In genomic region chr15:89622959-89623625, GRCm38 (mm10) we compare ENCODE assay signal across 15 mouse cellular contexts. TPM values are rescaled to one million over a fixed set of nuclear protein-coding genes. Genes with fewer than 3 reads are reported as not detected.
A peak's percentile ranks its signal among the peaks of the same experiment; 100 is the strongest.
DNase-seq lines count a peak whose midpoint lies in the region; ATAC-seq and TF ChIP-seq lines count a peak whose summit lies in the region.
"Had no signal": no experiment of that assay in that cellular context is flagged by ENCODE, and none has a peak within 500 bp of the region (broad histone marks: within the 10 kb centered on the region; RNA-seq: fewer than 3 reads in every experiment).

No protein-coding gene starts in this region.

- H3K4me2 ChIP-seq in hindbrain, postnatal 0 days (ENCODE audit: low read depth, low read length), result no peak overlapping the region
- H3K4me2 ChIP-seq in hindbrain, embryonic 14.5 days (replicated peaks), result no peak overlapping the region
- no peak overlapping the region for H3K4me2 ChIP-seq in midbrain, embryonic 11.5 days
- no peak overlapping the region for H3K4me2 ChIP-seq in midbrain, embryonic 14.5 days (ENCODE audit: low read length)
- no peak overlapping the region for H3K4me2 ChIP-seq in forebrain, embryonic 15.5 days (replicated peaks)
- H3K4me2 ChIP-seq in neural tube, embryonic 13.5 days, result no peak overlapping the region
- H3K4me2 ChIP-seq: embryonic facial prominence, embryonic 15.5 days; heart, embryonic 15.5 days; lung, embryonic 15.5 days had no signal

- H3K36me3 ChIP-seq in hindbrain, postnatal 0 days (ENCODE audit: insufficient read depth, low read length), result no peaks in the 10 kb centered on the region
- H3K36me3 ChIP-seq in hindbrain, embryonic 14.5 days (replicated peaks; ENCODE audit: control insufficient read depth, insufficient read depth), result no peaks in the 10 kb centered on the region
- H3K36me3 ChIP-seq in midbrain, embryonic 11.5 days (ENCODE audit: control insufficient read depth, insufficient read depth, low read length), result no peaks in the 10 kb centered on the region
- H3K36me3 ChIP-seq in midbrain, embryonic 14.5 days (ENCODE audit: control insufficient read depth, insufficient read depth, low read length), result no peaks in the 10 kb centered on the region
- H3K36me3 ChIP-seq in forebrain, embryonic 15.5 days, result no peaks in the 10 kb centered on the region
- no peaks in the 10 kb centered on the region for H3K36me3 ChIP-seq in neural tube, embryonic 13.5 days
- H3K36me3 ChIP-seq: embryonic facial prominence, embryonic 15.5 days; heart, embryonic 15.5 days; lung, embryonic 15.5 days had no signal

- H3K9ac ChIP-seq in hindbrain, postnatal 0 days (replicated peaks; ENCODE audit: low read length), result no peak overlapping the region
- no peak overlapping the region for H3K9ac ChIP-seq in hindbrain, embryonic 14.5 days
- no peak overlapping the region for H3K9ac ChIP-seq in midbrain, embryonic 11.5 days (ENCODE audit: low read length)
- no peak overlapping the region for H3K9ac ChIP-seq in midbrain, embryonic 14.5 days (replicated peaks; ENCODE audit: low read length)
- H3K9ac ChIP-seq in forebrain, embryonic 15.5 days (replicated peaks), result no peak overlapping the region
- no peak overlapping the region for H3K9ac ChIP-seq in neural tube, embryonic 13.5 days
- H3K9ac ChIP-seq: embryonic facial prominence, embryonic 15.5 days; heart, embryonic 15.5 days; lung, embryonic 15.5 days had no signal

- H3K4me1 ChIP-seq in hindbrain, postnatal 0 days (ENCODE audit: insufficient read depth, low read length), result no peaks in the 10 kb centered on the region
- no peaks in the 10 kb centered on the region for H3K4me1 ChIP-seq in hindbrain, embryonic 14.5 days (replicated peaks; ENCODE audit: control insufficient read depth, insufficient read depth, low read length)
- H3K4me1 ChIP-seq in midbrain, embryonic 11.5 days (ENCODE audit: control insufficient read depth, insufficient read depth, low read length), result no peaks in the 10 kb centered on the region
- H3K4me1 ChIP-seq in midbrain, embryonic 14.5 days (ENCODE audit: control insufficient read depth, insufficient read depth, low read length), result no peaks in the 10 kb centered on the region
- no peaks in the 10 kb centered on the region; the same call in 1 of the 2 replicates for H3K4me1 ChIP-seq in forebrain, embryonic 15.5 days
- no peaks in the 10 kb centered on the region for H3K4me1 ChIP-seq in neural tube, embryonic 13.5 days (replicated peaks)
- H3K4me1 ChIP-seq: embryonic facial prominence, embryonic 15.5 days; heart, embryonic 15.5 days; lung, embryonic 15.5 days had no signal

- H3K9me3 ChIP-seq in hindbrain, postnatal 0 days (ENCODE audit: low read length), result no peaks in the 10 kb centered on the region
- 0 out of 2 replicates have a peak, but pooled peaks cover 3% of the 10 kb centered on the region for H3K9me3 ChIP-seq in hindbrain, embryonic 14.5 days (ENCODE audit: control insufficient read depth, low read length)
- H3K9me3 ChIP-seq in midbrain, embryonic 11.5 days (ENCODE audit: control insufficient read depth, low read length), result no peaks in the 10 kb centered on the region
- no peaks in the 10 kb centered on the region for H3K9me3 ChIP-seq in midbrain, embryonic 14.5 days (ENCODE audit: control insufficient read depth, low read length)
- H3K9me3 ChIP-seq in forebrain, embryonic 15.5 days, result no peaks in the 10 kb centered on the region
- no peaks in the 10 kb centered on the region for H3K9me3 ChIP-seq in neural tube, embryonic 13.5 days
- H3K9me3 ChIP-seq: embryonic facial prominence, embryonic 15.5 days; heart, embryonic 15.5 days; lung, embryonic 15.5 days had no signal

- no peak overlapping the region for H3K27ac ChIP-seq in hindbrain, postnatal 0 days
- H3K27ac ChIP-seq in hindbrain, embryonic 14.5 days, result no peak overlapping the region
- H3K27ac ChIP-seq in midbrain, embryonic 11.5 days (ENCODE audit: low read depth, low read length), result no peak overlapping the region
- no peak overlapping the region for H3K27ac ChIP-seq in midbrain, embryonic 14.5 days (replicated peaks; ENCODE audit: low read depth, low read length)
- H3K27ac ChIP-seq in forebrain, embryonic 15.5 days (replicated peaks), result no peak overlapping the region
- H3K27ac ChIP-seq in neural tube, embryonic 13.5 days (replicated peaks), result no peak overlapping the region
- H3K27ac ChIP-seq: embryonic facial prominence, embryonic 15.5 days; heart, adult 2 months; heart, embryonic 15.5 days; lung, embryonic 15.5 days; stomach, postnatal 0 days had no signal

- DNase-seq in hindbrain, postnatal 0 days (ENCODE audit: low spot score), result no peak
- DNase-seq in hindbrain, embryonic 14.5 days (ENCODE audit: low spot score), result no peak
- no peak for DNase-seq in midbrain, embryonic 11.5 days (ENCODE audit: low spot score, missing footprints)
- DNase-seq in midbrain, embryonic 14.5 days, result no peak
- DNase-seq in yolk sac, embryonic 10.5 days (ENCODE audit: low spot score), result no peak

- WGBS in hindbrain, postnatal 0 days, result 58% methylated on average over 5 of the region's 5 CpGs
- 62% methylated on average over 5 of the region's 5 CpGs for WGBS in hindbrain, embryonic 14.5 days
- 71% methylated on average over 5 of the region's 5 CpGs for WGBS in midbrain, embryonic 11.5 days
- WGBS in midbrain, embryonic 14.5 days, result 72% methylated on average over 5 of the region's 5 CpGs
- WGBS in forebrain, embryonic 15.5 days, result 69% methylated on average over 5 of the region's 5 CpGs
- WGBS in neural tube, embryonic 13.5 days, result 65% methylated on average over 5 of the region's 5 CpGs

- ATAC-seq in hindbrain, postnatal 0 days, result peak; percentile 18; the same call in 1 of the 2 replicates
- no peak for ATAC-seq in hindbrain, embryonic 14.5 days (ENCODE audit: low FRiP score)
- peak; percentile 35; the same call in 1 of the 2 replicates for ATAC-seq in midbrain, embryonic 11.5 days (ENCODE audit: low FRiP score)
- ATAC-seq in midbrain, embryonic 14.5 days (ENCODE audit: low FRiP score, low TSS enrichment), result no peak
- peak; percentile 38; the same call in 1 of the 2 replicates for ATAC-seq in forebrain, embryonic 15.5 days (replicated peaks)
- ATAC-seq in neural tube, embryonic 13.5 days (ENCODE audit: low read depth), result peak; percentile 59; the same call in 1 of the 2 replicates

- no peak for TF ChIP-seq CTCF in hindbrain, postnatal 0 days (IDR thresholded peaks at IDR 0.05; ENCODE audit: low read depth)

- H3K27me3 ChIP-seq in hindbrain, postnatal 0 days (ENCODE audit: insufficient read depth, low read length), result no peaks in the 10 kb centered on the region
- H3K27me3 ChIP-seq in hindbrain, embryonic 14.5 days (ENCODE audit: control insufficient read depth, insufficient read depth, low read length), result no peaks in the 10 kb centered on the region
- no peaks in the 10 kb centered on the region for H3K27me3 ChIP-seq in midbrain, embryonic 11.5 days (ENCODE audit: control insufficient read depth, insufficient read depth, low read length)
- H3K27me3 ChIP-seq in midbrain, embryonic 14.5 days (ENCODE audit: control insufficient read depth, insufficient read depth, low read length), result no peaks in the 10 kb centered on the region
- H3K27me3 ChIP-seq in forebrain, embryonic 15.5 days, result no peaks in the 10 kb centered on the region
- H3K27me3 ChIP-seq in neural tube, embryonic 13.5 days, result no peaks in the 10 kb centered on the region
- H3K27me3 ChIP-seq: embryonic facial prominence, embryonic 15.5 days; heart, embryonic 15.5 days; lung, embryonic 15.5 days had no signal

- no peak overlapping the region for H3K4me3 ChIP-seq in hindbrain, postnatal 0 days (ENCODE audit: low read length)
- no peak overlapping the region for H3K4me3 ChIP-seq in hindbrain, embryonic 14.5 days (replicated peaks; ENCODE audit: low read length)
- no peak overlapping the region for H3K4me3 ChIP-seq in midbrain, embryonic 11.5 days (ENCODE audit: low read depth, low read length)
- H3K4me3 ChIP-seq in midbrain, embryonic 14.5 days (replicated peaks; ENCODE audit: low read depth, low read length), result no peak overlapping the region
- no peak overlapping the region for H3K4me3 ChIP-seq in forebrain, embryonic 15.5 days
- H3K4me3 ChIP-seq in neural tube, embryonic 13.5 days, result no peak overlapping the region
- H3K4me3 ChIP-seq: embryonic facial prominence, embryonic 15.5 days; heart, adult 2 months; heart, embryonic 15.5 days; lung, embryonic 15.5 days had no signal

RNA-seq across cellular contexts. Expression of gene Rabl2, which starts 31.4 kb away (rescaled TPM):
- 42.2 and 62.1 TPM in 2 replicates for total RNA-seq in hindbrain, postnatal 0 days (2014; rRNA removed)
- 59.1 and 66.6 TPM in 2 replicates for polyA plus RNA-seq in hindbrain, postnatal 0 days (2015; fragmentation: Nextera tagmentation; extraction: Ambion mirVana)
- 79.0 and 85.9 TPM in 2 replicates for polyA plus RNA-seq in hindbrain, embryonic 14.5 days (2014; fragmentation: Nextera tagmentation; extraction: Ambion mirVana)
- 84.3 and 87.3 TPM in 2 replicates for polyA plus RNA-seq in midbrain, embryonic 11.5 days (2014; fragmentation: Nextera tagmentation; extraction: Ambion mirVana)
- 82.6 and 88.4 TPM in 2 replicates for polyA plus RNA-seq in midbrain, embryonic 14.5 days (2014; fragmentation: Nextera tagmentation; extraction: Ambion mirVana)
- 55.7 and 55.9 TPM in 2 replicates for polyA plus RNA-seq in forebrain, embryonic 15.5 days (2015; fragmentation: Nextera tagmentation; extraction: Ambion mirVana)
- polyA plus RNA-seq in neural tube, embryonic 13.5 days (2015; fragmentation: Nextera tagmentation; extraction: Ambion mirVana), result 70.7 and 82.4 TPM in 2 replicates

RNA-seq across cellular contexts. Expression of gene Acr, which starts 55.0 kb away (rescaled TPM):
- total RNA-seq in hindbrain, postnatal 0 days (2014; rRNA removed), result 2.4 and 3.3 TPM in 2 replicates
- polyA plus RNA-seq in hindbrain, postnatal 0 days (2015; fragmentation: Nextera tagmentation; extraction: Ambion mirVana), result 2.1 TPM in 2 replicates
- 1.0 and 1.8 TPM in 2 replicates for polyA plus RNA-seq in hindbrain, embryonic 14.5 days (2014; fragmentation: Nextera tagmentation; extraction: Ambion mirVana)
- 0.42 and 0.43 TPM in 2 replicates for polyA plus RNA-seq in midbrain, embryonic 11.5 days (2014; fragmentation: Nextera tagmentation; extraction: Ambion mirVana)
- polyA plus RNA-seq in midbrain, embryonic 14.5 days (2014; fragmentation: Nextera tagmentation; extraction: Ambion mirVana), result 2.1 and 2.3 TPM in 2 replicates
- 1.6 and 1.7 TPM in 2 replicates for polyA plus RNA-seq in forebrain, embryonic 15.5 days (2015; fragmentation: Nextera tagmentation; extraction: Ambion mirVana)
- polyA plus RNA-seq in neural tube, embryonic 13.5 days (2015; fragmentation: Nextera tagmentation; extraction: Ambion mirVana), result 0.48 and 1.5 TPM in 2 replicates
- total RNA-seq: adrenal gland, postnatal 36 days; hematopoietic stem cell, adult 5-6 weeks; liver, adult 2 months had no signal
- polyA plus RNA-seq: stomach, postnatal 0 days had no signal

Comparison
In these comparisons a context has a peak if more than half of its experiments do, and no peak if none do; other contexts are left out.
1. ATAC-seq: peak in hindbrain, postnatal 0 days (single experiment), midbrain, embryonic 11.5 days (single experiment), forebrain, embryonic 15.5 days (single experiment) and neural tube, embryonic 13.5 days (single experiment); none in hindbrain, embryonic 14.5 days (single experiment) and midbrain, embryonic 14.5 days (single experiment).